Mouse (Mus musculus): Measurements from ENCODE around the gene Hcar2. TPM values are rescaled to one million over a fixed set of nuclear protein-coding genes. Genes with fewer than 3 reads are reported as not detected.

Gene Hcar2
- polyA plus RNA-seq, 1 experiment: 8.5 TPM

Other genes starting within 250 kb of the Hcar2 start
- 20.2 and 23.4 TPM in 2 replicates for gene Clip1, start 180.9 kb downstream of the Hcar2 start, polyA plus RNA-seq (2012; rRNA removed)
- gene Zcchc8, start 144.4 kb downstream of the Hcar2 start, polyA plus RNA-seq (2012; rRNA removed): 17.4 and 19.4 TPM in 2 replicates
- gene Rsrc2, start 116.1 kb downstream of the Hcar2 start, polyA plus RNA-seq (2012; rRNA removed): 11.9 and 13.3 TPM in 2 replicates
- gene Kntc1, start 115.8 kb downstream of the Hcar2 start, polyA plus RNA-seq (2012; rRNA removed): 0.80 and 1.7 TPM in 2 replicates
- 20.6 and 23.5 TPM in 2 replicates for gene Hcar1, start 14.5 kb upstream of the Hcar2 start, polyA plus RNA-seq (2012; rRNA removed)
- 9.0 and 14.4 TPM in 2 replicates for gene Denr, start 41.7 kb upstream of the Hcar2 start, polyA plus RNA-seq (2012; rRNA removed)
- 2.1 and 2.6 TPM in 2 replicates for gene Gm43518, start 61.9 kb upstream of the Hcar2 start, polyA plus RNA-seq (2012; rRNA removed)
- gene Ccdc62, start 65.2 kb upstream of the Hcar2 start, polyA plus RNA-seq (2012; rRNA removed): 6.1 and 8.7 TPM in 2 replicates
- gene Hip1r, start 108.1 kb upstream of the Hcar2 start, polyA plus RNA-seq (2012; rRNA removed): 46.6 and 59.4 TPM in 2 replicates
- 45.2 and 54.3 TPM in 2 replicates for gene Vps37b, start 166.8 kb upstream of the Hcar2 start, polyA plus RNA-seq (2012; rRNA removed)
- gene Abcb9, start 230.3 kb upstream of the Hcar2 start, polyA plus RNA-seq (2012; rRNA removed): 33.5 and 39.3 TPM in 2 replicates
- 56.9 and 71.1 TPM in 2 replicates for gene Ogfod2, start 246.8 kb upstream of the Hcar2 start, polyA plus RNA-seq (2012; rRNA removed)

Measured in gonadal fat pad, adult 2 months (tissue).